Mouse (Mus musculus) G1E (cell line): Measurements from ENCODE around the gene Atf3.

Experiments
- CTCF ChIP-seq: IDR thresholded peaks from 2 replicates; pipeline ENCODE4 v1.5.1; 2012; ENCODE audit warnings: low read depth, low read length, inconsistent platforms, mixed read lengths
- GATA1 ChIP-seq: IDR thresholded peaks from 2 replicates; pipeline ENCODE4 v1.6.1; 2012; ENCODE audit warnings: borderline replicate concordance, low read length, inconsistent platforms, mixed read lengths
- GATA2 ChIP-seq: IDR thresholded peaks from 2 replicates; pipeline ENCODE4 v1.6.1; 2012; ENCODE audit warnings: low read depth, low read length, inconsistent platforms, borderline replicate concordance
- POLR2AphosphoS5 ChIP-seq: IDR thresholded peaks from 2 replicates; pipeline ENCODE4 v1.6.1; 2012; ENCODE audit warnings: low read depth, low read length, inconsistent platforms; ENCODE audit not compliant: insufficient replicate concordance
- TAL1 ChIP-seq: conservative IDR thresholded peaks from 2 replicates; pipeline ENCODE4 v1.6.1; 2012; ENCODE audit warnings: low read depth, low read length, inconsistent platforms, mixed read lengths

- TF ChIP-seq CTCF = no peak
- TF ChIP-seq TAL1 = no peak
- TF ChIP-seq GATA1 = no peak
- no peak for TF ChIP-seq POLR2AphosphoS5
- TF ChIP-seq GATA2 = no peak
Observed at GRCm38 (mm10) chr1:191220588-191220987, 2.7 kb upstream of the Atf3 start.
